Mouse (Mus musculus) urinary bladder, adult 18-20 months (tissue): ENCODE measurements around the gene Pik3r4.
"Not testable (repeated sequence)": the region's sequence is repeated elsewhere in the genome, so short reads cannot be mapped to it uniquely, and the experiment has no call there.

Source experiments
- DNase-seq, 2 experiments: peaks; one replicate each; pipeline ENCODE4 v3.0.0; 2022; ENCODE audit warnings: low spot score in 2 of 2, mixed read lengths in 2 of 2

Gene Pik3r4

DNA sequence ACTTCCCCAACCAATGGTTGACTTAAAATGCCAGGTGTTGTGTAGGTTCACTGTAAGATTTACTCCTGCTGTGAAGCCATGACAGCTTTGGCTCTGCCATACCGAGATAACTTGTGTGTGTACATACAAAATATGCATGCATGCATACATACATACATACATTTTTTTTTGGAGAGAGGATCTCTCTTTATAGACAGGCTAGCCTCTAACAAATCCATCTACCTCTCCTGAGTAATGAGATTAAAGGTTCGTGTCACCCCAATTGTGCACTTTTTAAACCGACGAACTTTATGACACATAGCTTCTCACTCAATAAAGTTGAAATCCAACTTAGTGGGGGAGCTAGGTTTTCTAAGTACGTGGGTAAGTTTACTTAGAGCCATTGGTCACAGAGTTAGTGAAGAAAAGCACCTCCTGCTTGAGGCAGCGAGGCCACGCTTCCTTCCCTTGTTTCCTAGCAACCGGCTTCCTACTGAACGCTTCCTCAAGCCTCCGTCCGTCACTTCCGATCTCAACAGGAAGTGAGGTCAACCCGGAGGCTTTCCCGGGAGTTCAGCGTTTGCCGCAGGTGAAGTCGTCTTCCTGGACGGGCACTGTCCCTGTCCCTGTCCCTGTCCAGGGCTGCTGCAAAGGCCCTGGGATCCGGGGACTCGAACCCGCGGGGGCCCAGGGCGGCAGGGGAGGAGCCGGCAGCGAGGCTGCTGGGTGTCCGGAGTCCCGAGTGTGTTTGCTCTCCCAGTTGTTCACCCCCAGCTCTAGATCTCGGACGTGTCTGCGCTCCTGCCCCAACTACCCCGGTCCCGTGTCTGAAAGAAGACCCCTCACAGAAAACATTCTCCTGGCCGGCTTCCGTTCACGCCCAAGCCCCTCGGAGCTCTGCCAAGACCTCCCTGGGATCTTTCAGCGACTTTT, at the start of gene Pik3r4:
Pik3r4 (plus strand) TSS at position 519 of the 912 bp plus-strand sequence.
- peak; percentile 67 to 80 for DNase-seq

DNA sequence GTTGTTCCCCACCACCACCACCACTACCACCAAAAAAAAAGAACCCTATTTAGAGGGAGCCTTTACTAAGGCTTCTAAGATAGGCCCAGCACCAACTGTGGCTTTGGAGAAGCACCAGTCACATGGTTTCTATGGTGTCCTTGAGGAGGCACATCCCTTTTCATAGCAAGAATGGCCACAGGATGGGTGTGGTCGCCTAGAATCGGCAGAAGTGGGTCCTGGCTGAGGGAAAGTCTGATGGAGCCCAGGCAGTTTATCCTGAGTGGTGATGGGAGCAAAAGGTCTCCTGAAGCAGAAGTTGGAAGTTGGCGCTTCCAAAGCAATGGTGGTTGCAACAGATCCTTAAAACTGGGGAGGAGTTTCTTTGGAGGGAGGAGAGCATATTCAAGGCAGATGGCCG, 43.9 kb upstream of the Pik3r4 start:
- DNase-seq: no peak

- no peak for DNase-seq
Measured at GRCm38 (mm10) chr9:105611980-105612771, 30.6 kb upstream of the Pik3r4 start.

DNA sequence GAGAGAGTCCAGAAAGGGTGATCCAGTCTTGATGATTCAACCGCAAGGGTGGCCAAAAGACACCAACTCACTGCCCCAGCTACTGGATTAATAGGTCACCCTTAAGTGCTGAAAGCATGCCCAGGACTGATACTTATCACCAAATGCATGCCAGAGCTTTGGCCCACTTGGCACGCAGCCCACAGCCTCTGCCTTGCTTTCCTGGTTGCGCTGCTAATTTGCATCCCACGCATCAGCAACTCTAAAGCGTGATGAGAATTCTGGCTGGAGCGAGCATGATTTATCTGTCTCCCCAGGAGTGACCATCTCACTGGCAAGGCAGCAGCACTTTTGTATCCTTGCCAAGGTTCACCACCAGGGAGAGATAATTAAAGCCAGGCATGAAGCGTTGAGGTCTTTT, 29.9 kb upstream of the Pik3r4 start:
- DNase-seq: no peak

DNA sequence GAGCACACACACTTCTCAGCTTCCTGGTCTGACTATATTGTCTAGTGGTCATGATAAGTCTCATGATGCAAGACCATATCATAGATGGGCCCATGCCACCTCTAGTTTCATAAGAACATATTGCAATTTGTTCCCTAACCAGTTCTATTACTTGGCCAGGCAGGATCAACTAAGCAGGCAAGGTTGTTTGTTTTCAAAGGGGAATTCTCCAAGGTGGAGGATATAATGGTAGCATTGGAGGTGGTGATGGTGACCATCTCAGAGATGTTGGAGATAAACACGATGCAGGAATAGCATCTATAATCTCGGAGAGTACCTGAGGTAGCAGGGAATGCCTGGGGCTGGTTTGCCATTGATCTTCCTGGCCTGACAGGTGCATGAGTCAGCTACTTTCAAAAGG, 26.8 kb upstream of the Pik3r4 start:
- DNase-seq: no peak

GRCm38 (mm10) chr9:105617274-105617673, 25.5 kb upstream of the Pik3r4 start:
- peak; percentile 9 to 12 for DNase-seq

DNA sequence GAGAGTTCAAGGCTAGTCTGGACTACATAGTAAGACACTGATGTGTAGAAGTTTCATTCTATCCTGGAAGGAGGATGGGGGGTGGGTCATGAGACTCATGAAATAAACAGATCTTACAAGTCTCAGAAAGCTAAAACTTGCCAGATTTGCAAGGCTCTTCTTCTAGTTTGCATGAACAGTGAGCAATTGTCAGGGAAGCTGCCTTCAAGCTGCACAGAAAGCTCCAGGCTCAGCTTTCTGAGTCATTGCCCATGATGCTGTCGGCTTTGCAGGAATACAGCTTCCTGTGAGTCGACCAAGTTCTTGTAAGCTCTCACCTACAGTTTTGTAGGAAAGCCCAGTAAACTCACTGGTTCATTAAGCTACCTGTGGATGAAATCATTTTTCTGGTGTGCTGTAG, 8.8 kb upstream of the Pik3r4 start:
- no peak for DNase-seq

- not testable (repeated sequence) for DNase-seq
Measured at GRCm38 (mm10) chr9:105641377-105641776, 1.4 kb upstream of the Pik3r4 start.

GRCm38 (mm10) chr9:105656189-105656588, 13.4 kb downstream of the Pik3r4 start:
- DNase-seq: no peak

- DNase-seq: no peak
Measured at GRCm38 (mm10) chr9:105658216-105658615, 15.4 kb downstream of the Pik3r4 start.

DNA sequence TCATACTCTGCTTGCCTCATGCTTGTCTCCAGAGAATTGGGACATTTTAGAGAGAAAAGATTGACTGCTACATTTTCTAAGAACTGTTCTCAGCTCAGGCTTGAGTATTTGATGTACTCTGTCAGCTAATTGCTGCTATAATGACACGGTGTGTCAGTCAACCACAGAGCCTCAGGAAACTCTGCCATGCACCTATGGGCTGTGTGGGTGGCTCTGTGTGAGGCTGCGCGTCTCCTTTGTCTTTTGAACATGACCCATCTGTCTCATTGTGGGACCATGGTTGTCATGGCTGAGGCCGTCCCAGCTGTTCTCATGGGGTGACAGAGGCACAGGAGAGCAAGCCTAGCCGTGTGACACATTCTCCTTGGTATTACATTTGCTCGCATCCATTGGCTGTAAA, 17.1 kb downstream of the Pik3r4 start:
- DNase-seq: no peak

DNA sequence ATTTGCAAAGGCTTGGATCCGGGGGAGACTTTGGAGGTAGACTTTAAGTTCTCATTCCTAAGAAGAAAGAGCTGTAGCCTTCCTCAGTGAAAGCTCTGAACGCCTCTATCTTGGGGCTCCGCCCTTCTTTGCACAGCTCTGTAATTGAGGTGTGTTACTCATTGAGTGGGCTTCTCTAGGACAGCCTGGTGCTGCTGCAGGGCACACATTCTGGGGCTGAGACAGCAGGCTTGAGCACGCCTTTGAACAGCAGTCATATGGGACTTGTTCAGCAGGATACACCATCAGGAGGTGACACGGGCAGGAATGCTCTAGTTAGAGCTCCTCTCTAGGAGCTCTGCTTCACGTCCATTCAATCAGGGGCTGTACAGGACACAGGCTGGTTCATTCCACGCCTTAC, 22.5 kb downstream of the Pik3r4 start:
- no peak for DNase-seq

GRCm38 (mm10) chr9:105670916-105671315, 28.1 kb downstream of the Pik3r4 start:
- no peak for DNase-seq

- no peak for DNase-seq
Measured at GRCm38 (mm10) chr9:105672032-105672431, 29.3 kb downstream of the Pik3r4 start.

DNA sequence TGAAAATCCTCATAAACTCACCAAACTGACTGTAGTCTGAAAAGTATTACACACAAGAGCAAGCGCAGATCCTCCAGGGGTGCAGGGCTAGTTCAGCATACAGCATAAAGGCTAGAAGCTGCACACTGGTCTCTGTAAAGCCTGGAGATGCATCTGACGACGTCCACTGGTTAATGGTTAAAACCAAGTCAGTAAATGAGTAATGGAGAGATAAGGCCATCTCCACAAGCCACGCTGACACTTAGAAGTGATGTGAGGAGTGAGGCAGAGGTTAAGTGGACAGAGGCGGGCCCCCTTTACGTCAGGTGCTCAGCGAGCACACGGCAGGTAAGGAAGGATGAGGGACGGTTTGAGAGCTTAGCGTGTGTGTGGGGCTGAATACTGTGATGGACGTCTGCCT, 33.2 kb downstream of the Pik3r4 start:
- DNase-seq: no peak

DNA sequence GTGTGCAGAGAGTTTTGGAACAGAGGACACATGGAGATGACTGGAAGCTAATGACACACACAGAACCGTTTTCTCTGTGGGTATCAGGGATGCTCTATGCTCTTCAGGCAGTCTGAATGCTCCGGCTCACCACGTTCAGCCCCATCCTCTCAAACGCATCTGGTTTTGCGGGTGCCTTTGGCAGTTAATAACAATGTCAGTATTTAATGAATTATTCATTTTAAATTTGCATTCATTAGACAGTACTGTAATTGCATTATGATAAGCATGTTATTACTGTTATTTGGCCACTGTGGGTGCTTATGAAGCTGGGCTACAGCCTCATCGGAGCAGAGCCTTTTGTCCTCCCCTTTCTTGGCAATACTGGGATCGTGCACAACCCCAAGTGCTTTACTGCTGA, 38.6 kb downstream of the Pik3r4 start:
- no peak for DNase-seq

- DNase-seq: no peak
Measured at GRCm38 (mm10) chr9:105684549-105685165, 41.9 kb downstream of the Pik3r4 start.

DNA sequence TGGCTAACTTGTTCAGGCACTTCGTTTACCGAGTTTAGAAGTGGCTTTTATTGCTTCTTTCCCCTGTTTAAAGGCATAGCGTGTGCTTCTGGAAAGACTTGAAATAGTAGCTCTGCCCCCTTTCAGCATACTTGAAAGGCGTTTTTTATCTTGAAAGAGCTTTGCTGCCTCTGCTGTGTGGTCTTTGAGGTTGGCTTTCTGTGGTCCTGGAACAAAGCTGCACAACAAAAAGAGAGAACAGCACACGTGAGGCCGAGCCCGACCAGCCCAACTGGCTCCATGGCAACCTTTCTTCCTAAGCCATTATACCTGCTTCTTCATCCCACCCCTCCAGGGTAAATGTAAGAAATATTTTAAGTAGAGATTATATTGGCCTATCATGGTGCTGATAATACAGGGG, 46.7 kb downstream of the Pik3r4 start:
- no peak for DNase-seq

DNA sequence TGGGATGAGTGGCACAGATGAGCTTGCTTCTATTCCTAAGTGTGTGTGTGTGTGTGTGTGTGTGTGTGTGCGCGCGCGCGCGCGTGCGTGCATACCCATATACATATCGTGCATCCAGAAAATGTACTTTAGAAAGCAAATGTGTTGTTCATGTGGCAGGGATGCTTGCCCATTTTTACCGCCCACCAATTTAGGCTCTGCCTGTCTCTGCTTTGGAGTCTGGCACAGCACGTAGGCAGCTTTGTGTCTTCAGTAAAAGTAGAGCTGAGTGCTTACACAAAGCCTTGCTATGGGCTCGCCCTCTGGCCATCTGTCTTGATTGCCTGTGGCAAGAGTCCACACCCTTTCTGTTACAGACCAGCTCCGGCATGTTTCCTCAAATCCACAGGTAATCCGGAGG, 49.7 kb downstream of the Pik3r4 start:
- no peak for DNase-seq

- no peak for DNase-seq
Measured at GRCm38 (mm10) chr9:105693056-105693455, 50.3 kb downstream of the Pik3r4 start.

DNA sequence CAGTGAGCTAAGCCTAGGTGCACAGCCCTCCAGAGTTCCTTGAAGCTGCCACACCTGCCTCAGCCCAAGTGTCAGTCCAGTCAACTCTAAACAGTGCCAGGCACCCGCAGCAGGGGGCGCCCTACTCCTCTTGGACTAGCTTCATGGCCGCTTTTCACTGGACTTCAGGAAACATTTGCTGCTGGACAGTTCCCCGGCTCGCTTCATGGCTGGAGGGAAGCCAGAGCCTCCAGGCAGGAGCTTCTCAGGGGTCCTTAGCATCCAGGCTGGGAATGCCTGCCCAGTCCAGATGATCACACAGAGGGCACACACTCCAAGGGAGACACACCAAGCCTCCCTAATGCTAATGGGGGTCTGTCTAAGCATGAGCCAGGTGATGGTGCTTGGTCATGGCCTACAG, 51.1 kb downstream of the Pik3r4 start:
- DNase-seq: peak; percentile 42 to 56

DNA sequence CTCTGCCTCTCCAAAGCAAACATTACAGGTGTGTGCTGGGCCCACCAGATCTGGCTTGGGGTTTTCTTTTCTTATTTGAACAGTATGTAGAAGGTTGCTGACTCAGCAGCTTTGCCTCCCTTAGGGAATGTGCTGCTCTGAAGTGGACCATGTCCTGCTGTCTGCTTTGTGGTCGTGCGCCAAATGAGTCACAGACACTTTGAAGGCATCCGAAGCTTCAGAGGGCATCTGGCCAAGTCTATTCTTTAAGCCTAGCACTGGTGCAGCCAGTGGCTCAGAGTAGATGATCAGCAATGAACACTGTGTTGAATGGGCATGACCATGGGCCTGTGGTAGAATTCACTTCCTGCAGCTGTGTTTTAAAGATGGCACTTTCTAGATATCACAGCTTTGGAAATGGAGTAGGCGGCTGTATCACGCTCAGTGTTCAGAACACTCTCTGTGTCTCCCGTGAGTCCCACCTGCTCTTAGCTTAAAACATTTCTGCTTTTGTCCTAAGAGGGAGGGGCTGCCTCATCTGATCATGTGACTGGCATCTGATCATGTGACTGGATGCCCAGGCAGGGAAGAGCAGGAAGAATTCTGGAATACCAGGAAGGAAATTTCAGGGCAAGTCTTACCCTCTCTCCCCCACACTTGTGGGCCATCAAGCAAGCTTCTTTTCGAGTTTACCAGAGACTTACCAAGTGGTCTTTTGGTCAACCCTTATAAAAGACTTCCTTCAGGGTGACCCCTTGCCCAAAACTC, 54.2 kb downstream of the Pik3r4 start:
- DNase-seq: no peak
